Mouse (Mus musculus): ENCODE measurements at regions not wholly inside any gene's neighbourhood (a gene's known extent, or its start where the extent isn't known, plus 50 kb on each side); places are given as distances from the start of the nearest gene placed in this dataset.

- H3K27ac ChIP-seq (ENCODE audit: control insufficient read depth, insufficient read depth, low read depth, low read length, poor library complexity): no peak overlapping the region
- no peak overlapping the region for H3K4me3 ChIP-seq (replicated peaks; ENCODE audit: control insufficient read depth, low read depth, low read length)
- TF ChIP-seq CTCF (IDR thresholded peaks at IDR 0.05; ENCODE audit: control insufficient read depth, insufficient read depth, low read length) (no peak), POLR2A (IDR thresholded peaks at IDR 0.05; ENCODE audit: borderline replicate concordance, control insufficient read depth, low read depth, low read length) (no peak)
- WGBS: 80% methylated on average over 3 of the region's 3 CpGs
- H3K4me1 ChIP-seq (ENCODE audit: control insufficient read depth, insufficient read depth, low read length): no peaks in the 10 kb centered on the region
Measured at GRCm38 (mm10) chr12:27984261-27984841, 567.8 kb downstream of the Dcdc2c start.

DNA sequence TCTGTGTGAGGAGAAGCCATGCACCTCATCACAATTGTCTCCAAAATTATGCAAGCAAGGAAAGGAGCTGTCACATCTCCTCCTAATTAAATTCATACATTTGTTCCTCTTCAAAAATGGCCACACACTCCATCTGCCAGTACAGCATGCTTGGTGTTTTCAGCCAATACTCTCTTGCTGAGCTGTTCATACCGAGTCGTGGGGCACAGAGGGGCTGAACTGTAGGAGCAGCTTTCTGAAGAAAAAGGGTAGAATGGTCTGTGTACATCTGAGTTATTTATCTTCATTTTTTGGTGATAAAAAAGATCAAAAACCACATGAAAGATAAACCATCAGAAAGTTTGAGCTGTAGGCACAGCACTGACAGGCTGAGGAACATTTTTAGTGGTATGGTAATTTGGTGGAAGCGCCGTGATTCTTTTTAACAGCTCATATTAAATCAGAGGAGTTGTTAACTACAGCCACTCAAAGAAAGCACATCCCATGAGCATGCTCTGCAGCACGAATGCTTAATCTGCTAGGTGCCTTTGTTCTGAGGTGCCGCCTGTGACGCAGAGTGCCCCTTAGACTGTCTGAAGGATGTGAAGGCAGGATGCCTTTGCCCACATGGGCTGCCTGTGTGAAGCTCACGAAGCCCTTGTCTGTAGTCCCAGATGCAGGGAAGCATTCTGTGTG, 573.8 kb downstream of the Dcdc2c start:
- TF ChIP-seq CTCF (IDR thresholded peaks at IDR 0.05; ENCODE audit: control insufficient read depth, insufficient read depth, low read length): no peak
- no peak for TF ChIP-seq POLR2A (IDR thresholded peaks at IDR 0.05; ENCODE audit: borderline replicate concordance, control insufficient read depth, low read depth, low read length)
- 65% methylated on average over 8 of the region's 8 CpGs for WGBS
- no peak overlapping the region for H3K4me3 ChIP-seq (replicated peaks; ENCODE audit: control insufficient read depth, low read depth, low read length)
- H3K27ac ChIP-seq (ENCODE audit: control insufficient read depth, insufficient read depth, low read depth, low read length, poor library complexity): no peak overlapping the region
- no peaks in the 10 kb centered on the region for H3K4me1 ChIP-seq (ENCODE audit: control insufficient read depth, insufficient read depth, low read length)

GRCm38 (mm10) chr12:27977548-27978256, 574.5 kb downstream of the Dcdc2c start:
- Histone ChIP-seq H3K27ac (ENCODE audit: control insufficient read depth, insufficient read depth, low read depth, low read length, poor library complexity) (no peak overlapping the region), H3K4me1 (ENCODE audit: control insufficient read depth, insufficient read depth, low read length) (no peaks in the 10 kb centered on the region), H3K4me3 (replicated peaks; ENCODE audit: control insufficient read depth, low read depth, low read length) (no peak overlapping the region)
- TF ChIP-seq POLR2A (IDR thresholded peaks at IDR 0.05; ENCODE audit: borderline replicate concordance, control insufficient read depth, low read depth, low read length): no peak
- no peak for TF ChIP-seq CTCF (IDR thresholded peaks at IDR 0.05; ENCODE audit: control insufficient read depth, insufficient read depth, low read length)
- 54% methylated on average over 9 of the region's 9 CpGs for WGBS

DNA sequence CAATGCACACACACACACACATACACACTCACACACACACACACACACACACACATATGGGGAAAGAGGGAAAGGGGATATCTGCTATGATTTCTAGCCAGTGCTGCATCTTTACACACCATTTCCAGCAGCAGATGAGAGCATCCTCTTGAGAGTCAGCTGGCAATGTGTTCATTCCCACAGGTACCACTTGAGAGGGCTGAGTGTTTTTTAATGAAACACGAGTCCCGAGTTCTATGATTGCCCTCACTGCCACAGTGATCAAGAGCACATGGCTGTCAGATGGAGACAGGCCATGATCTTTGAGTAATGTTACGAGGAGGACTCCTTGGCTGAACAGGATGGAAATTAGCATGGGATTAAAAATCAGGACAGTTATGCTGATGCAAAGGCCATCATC, 589.3 kb downstream of the Dcdc2c start:
- Histone ChIP-seq H3K4me3 (replicated peaks; ENCODE audit: control insufficient read depth, low read depth, low read length) (no peak overlapping the region), H3K27ac (ENCODE audit: control insufficient read depth, insufficient read depth, low read depth, low read length, poor library complexity) (no peak overlapping the region), H3K4me1 (ENCODE audit: control insufficient read depth, insufficient read depth, low read length) (no peaks in the 10 kb centered on the region)
- TF ChIP-seq CTCF (IDR thresholded peaks at IDR 0.05; ENCODE audit: control insufficient read depth, insufficient read depth, low read length): no peak
- 70% methylated on average over 3 of the region's 3 CpGs for WGBS

DNA sequence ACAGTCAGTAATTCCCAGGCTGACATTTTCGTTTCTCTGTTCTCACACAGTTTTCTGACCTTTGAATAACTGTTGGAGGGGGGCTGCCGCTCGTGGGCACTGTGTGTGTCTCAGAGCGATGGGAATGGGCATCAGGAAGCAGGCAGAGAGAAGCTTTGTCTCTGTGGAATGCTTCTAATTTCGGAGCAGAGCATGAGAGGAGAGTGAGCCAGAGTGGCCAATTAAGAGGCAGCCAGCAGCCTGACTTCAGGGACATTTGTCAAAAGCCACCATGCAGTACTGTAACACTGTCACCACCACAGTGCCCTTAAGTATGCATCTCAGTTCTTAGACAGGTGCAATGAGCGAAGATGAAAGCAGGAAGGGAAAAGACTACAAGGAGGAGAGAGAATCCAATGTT, 592.1 kb downstream of the Dcdc2c start:
- Histone ChIP-seq H3K4me3 (replicated peaks; ENCODE audit: control insufficient read depth, low read depth, low read length) (no peak overlapping the region), H3K27ac (ENCODE audit: control insufficient read depth, insufficient read depth, low read depth, low read length, poor library complexity) (no peak overlapping the region), H3K4me1 (ENCODE audit: control insufficient read depth, insufficient read depth, low read length) (no peaks in the 10 kb centered on the region)
- WGBS: 40% methylated on average over 6 of the region's 6 CpGs
- TF ChIP-seq CTCF (IDR thresholded peaks at IDR 0.05; ENCODE audit: control insufficient read depth, insufficient read depth, low read length) (no peak), POLR2A (IDR thresholded peaks at IDR 0.05; ENCODE audit: borderline replicate concordance, control insufficient read depth, low read depth, low read length) (no peak)

DNA sequence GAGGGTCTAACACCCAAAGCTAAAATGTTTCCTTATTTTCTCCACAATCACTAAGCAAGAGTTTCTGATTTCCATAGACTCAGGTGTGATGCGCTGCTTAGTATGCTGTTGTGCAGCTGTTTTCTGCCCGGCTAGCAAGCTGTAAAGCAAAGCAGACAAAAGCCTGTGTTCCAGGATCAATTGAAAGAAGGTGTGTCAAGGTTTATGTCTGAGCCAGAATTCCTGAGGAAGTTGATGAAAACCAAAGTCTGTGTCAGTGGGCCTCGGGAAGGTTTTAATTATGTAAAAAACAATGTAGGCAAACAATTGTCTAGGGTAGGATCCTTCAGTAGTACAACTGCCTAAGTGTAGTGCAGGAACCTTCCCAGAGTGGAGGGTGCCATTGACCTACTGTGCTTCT, 604.6 kb downstream of the Dcdc2c start:
- no peak for TF ChIP-seq POLR2A (IDR thresholded peaks at IDR 0.05; ENCODE audit: borderline replicate concordance, control insufficient read depth, low read depth, low read length)
- no peak for TF ChIP-seq CTCF (IDR thresholded peaks at IDR 0.05; ENCODE audit: control insufficient read depth, insufficient read depth, low read length)
- Histone ChIP-seq H3K4me3 (replicated peaks; ENCODE audit: control insufficient read depth, low read depth, low read length) (no peak overlapping the region), H3K4me1 (ENCODE audit: control insufficient read depth, insufficient read depth, low read length) (no peaks in the 10 kb centered on the region), H3K27ac (ENCODE audit: control insufficient read depth, insufficient read depth, low read depth, low read length, poor library complexity) (no peak overlapping the region)
- 59% methylated on average over 3 of the region's 3 CpGs for WGBS

DNA sequence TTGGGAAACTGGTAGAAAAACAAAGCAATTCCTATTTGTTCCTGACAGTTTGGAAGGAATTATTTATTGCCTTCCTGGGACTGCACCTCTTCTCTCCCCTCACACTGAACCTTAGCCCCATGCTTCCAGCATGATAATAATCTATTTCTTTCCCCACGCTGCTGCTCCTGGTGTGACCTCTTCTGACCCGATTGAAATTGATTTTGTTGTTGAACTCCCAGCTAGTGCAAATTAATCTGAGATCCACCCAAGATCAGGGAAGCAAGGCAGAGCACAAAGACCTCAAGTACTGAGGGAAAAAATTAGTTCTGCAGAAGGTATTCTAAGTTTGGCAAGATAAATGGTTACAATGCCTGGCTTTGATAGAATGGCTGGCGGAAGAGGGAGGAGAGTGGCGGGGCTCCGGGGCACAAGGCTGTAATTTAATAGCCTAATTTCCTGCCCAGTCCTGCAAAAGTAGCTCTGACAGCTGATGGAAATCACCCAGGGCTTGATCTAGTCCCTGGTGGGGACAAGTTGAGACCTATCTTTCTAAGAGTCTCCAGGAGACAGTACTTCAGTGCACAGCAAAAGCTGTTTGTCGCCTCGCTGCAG, 604.6 kb upstream of the Sox11 start:
- H3K27ac ChIP-seq (ENCODE audit: control insufficient read depth, insufficient read depth, low read depth, low read length, poor library complexity): no peak overlapping the region
- 65% methylated on average over 7 of the region's 7 CpGs for WGBS
- no peaks in the 10 kb centered on the region for H3K4me1 ChIP-seq (ENCODE audit: control insufficient read depth, insufficient read depth, low read length)
- TF ChIP-seq POLR2A (IDR thresholded peaks at IDR 0.05; ENCODE audit: borderline replicate concordance, control insufficient read depth, low read depth, low read length) (no peak), CTCF (IDR thresholded peaks at IDR 0.05; ENCODE audit: control insufficient read depth, insufficient read depth, low read length) (no peak)
- no peak overlapping the region for H3K4me3 ChIP-seq (replicated peaks; ENCODE audit: control insufficient read depth, low read depth, low read length)

DNA sequence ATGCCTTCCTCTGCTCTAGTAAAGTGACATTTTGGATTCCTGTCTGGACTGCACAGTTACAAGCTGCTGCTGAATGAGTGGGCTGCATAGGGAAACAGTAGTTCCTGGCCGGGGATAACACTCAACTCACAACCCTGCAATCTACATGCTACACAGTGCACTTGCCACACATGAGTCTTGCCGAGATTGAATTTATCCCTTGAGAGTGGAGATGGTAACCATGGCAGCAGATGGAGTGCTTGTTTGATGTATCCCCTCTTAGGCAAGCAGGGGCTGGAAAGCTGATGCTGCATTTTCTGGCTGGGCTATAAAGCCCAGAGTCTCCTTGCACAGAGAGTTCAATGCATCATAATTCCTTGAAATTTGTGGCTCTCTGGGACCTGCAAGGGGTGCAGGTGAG, 603.0 kb upstream of the Sox11 start:
- H3K4me3 ChIP-seq (replicated peaks; ENCODE audit: control insufficient read depth, low read depth, low read length): no peak overlapping the region
- no peak overlapping the region for H3K27ac ChIP-seq (ENCODE audit: control insufficient read depth, insufficient read depth, low read depth, low read length, poor library complexity)
- 68% methylated on average over 2 of the region's 2 CpGs for WGBS
- no peaks in the 10 kb centered on the region for H3K4me1 ChIP-seq (ENCODE audit: control insufficient read depth, insufficient read depth, low read length)
- TF ChIP-seq POLR2A (IDR thresholded peaks at IDR 0.05; ENCODE audit: borderline replicate concordance, control insufficient read depth, low read depth, low read length) (no peak), CTCF (IDR thresholded peaks at IDR 0.05; ENCODE audit: control insufficient read depth, insufficient read depth, low read length) (no peak)

Data from bone marrow, adult 2 months (tissue).